Mouse (Mus musculus) small intestine, adult 2 months (tissue): Measurements from ENCODE around the gene Pcbp2.

Experiments
- CTCF ChIP-seq: fragments of 200-500 bp; IDR thresholded peaks from 2 replicates; pipeline ENCODE4 v1.5.1; 2012; ENCODE audit warnings: low read depth, mild to moderate bottlenecking, control low read depth, inconsistent platforms, low read length, moderate library complexity, mixed read lengths; ENCODE audit not compliant: insufficient replicate concordance, insufficient read length; ENCODE audit errors: extremely low read depth
- POLR2A ChIP-seq: fragments of 200-500 bp; IDR thresholded peaks from 2 replicates; pipeline ENCODE4 v1.6.1; 2012; ENCODE audit warnings: low read depth, mild to moderate bottlenecking, control low read depth, inconsistent platforms, low read length, moderate library complexity

DNA sequence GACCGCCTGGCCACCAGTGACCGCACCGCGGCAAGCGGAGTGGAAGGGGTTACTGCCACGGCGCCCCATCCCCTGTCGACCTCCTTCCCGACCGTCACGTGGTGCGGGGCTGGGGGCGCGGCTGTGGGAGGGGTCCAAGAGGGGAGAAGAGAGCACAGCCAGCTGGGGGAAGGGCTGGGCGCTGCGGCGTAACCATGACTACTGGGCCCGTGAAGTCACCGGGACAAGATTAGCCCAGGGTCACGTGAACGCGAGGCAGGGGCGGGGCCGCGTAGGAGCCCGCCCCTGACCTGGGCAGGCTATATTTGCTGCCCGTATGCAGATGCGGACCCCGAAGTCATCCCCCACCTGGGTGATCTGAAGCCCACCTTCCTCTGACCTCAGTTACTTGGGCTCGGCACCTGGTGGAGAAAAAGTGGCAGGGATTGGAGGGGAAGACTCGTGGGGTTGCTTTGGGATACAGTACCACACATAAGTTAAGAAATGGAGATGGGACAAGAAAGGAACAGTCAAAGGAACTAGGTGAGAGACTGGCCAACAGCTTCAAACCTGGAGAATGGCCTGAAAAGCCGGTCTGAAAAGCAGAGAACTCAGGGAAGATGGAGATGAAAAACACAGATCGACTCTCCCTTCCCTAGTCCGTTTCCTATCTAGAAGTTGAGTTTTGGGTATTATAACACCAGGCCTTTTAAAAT is 40.4 kb downstream of the Pcbp2 start:
- TF ChIP-seq CTCF (no peak), POLR2A (no peak)
